Mouse (Mus musculus) intestine, embryonic 16.5 days (tissue): ENCODE data around the gene Mrps24. TPM values are rescaled to one million over a fixed set of nuclear protein-coding genes. Genes with fewer than 3 reads are reported as not detected.
A peak's percentile ranks its signal among the peaks of the same experiment; 100 is the strongest.

ENCODE experiments used
- ATAC-seq: fragments of 200-750 bp; cut with Nextera tagmentation; 2 replicates; pipeline ENCODE4 v1.8.0; 2017; ENCODE audit warnings: moderate TSS enrichment, moderate library complexity
- H3K27ac ChIP-seq: fragments of 300-500 bp; sonication (generic); 2 replicates; pipeline ENCODE4 v1.5.1; 2014; ENCODE audit warnings: mild to moderate bottlenecking, low read length
- H3K27me3 ChIP-seq: fragments of 300-500 bp; sonication (generic); replicated peaks from 2 replicates; pipeline ENCODE4 v1.6.1; 2014; ENCODE audit warnings: low read length, control low read depth, mixed read lengths; ENCODE audit not compliant: control insufficient read depth, insufficient read depth
- H3K36me3 ChIP-seq: fragments of 300-500 bp; sonication (generic); 2 replicates; pipeline ENCODE4 v1.6.1; 2014; ENCODE audit warnings: low read length, control low read depth; ENCODE audit not compliant: control insufficient read depth, insufficient read depth
- H3K4me1 ChIP-seq: fragments of 300-500 bp; sonication (generic); 2 replicates; pipeline ENCODE4 v1.6.1; 2014; ENCODE audit warnings: low read length, control low read depth, mixed read lengths; ENCODE audit not compliant: control insufficient read depth, insufficient read depth
- H3K4me2 ChIP-seq: fragments of 300-500 bp; sonication (generic); 2 replicates; pipeline ENCODE4 v1.6.1; 2014; ENCODE audit warnings: low read depth, low read length, control low read depth
- H3K4me3 ChIP-seq: fragments of 300-500 bp; sonication (generic); 2 replicates; pipeline ENCODE4 v1.5.1; 2014; ENCODE audit warnings: mild to moderate bottlenecking, low read length
- H3K9ac ChIP-seq: fragments of 300-500 bp; sonication (generic); 2 replicates; pipeline ENCODE4 v1.6.1; 2014; ENCODE audit warnings: low read depth, low read length
- H3K9me3 ChIP-seq: fragments of 300-500 bp; sonication (generic); 2 replicates; pipeline ENCODE4 v1.6.1; 2016; ENCODE audit warnings: low read length, control low read depth; ENCODE audit not compliant: control insufficient read depth
- WGBS: fragments of 180-500 bp; shearing (Covaris S2); extraction: QIAGEN DNeasy Blood & Tissue Kit; methylation state at CpG from one replicate; pipeline ENCODE4 v1.1.7; 2014; 5-methylcytosine and 5-hydroxymethylcytosine counted together
- polyA plus RNA-seq: library from polyadenylated mRNA; unstranded; fragments of >200 nt; fragmentation: Nextera tagmentation; extraction: Ambion mirVana; gene quantifications from 2 replicates; pipeline ENCODE4 v1.2.1, GENCODE M21; 2015

The Mrps24 gene
- polyA plus RNA-seq, 1 experiment from 2014 or later = 236 TPM

DNA sequence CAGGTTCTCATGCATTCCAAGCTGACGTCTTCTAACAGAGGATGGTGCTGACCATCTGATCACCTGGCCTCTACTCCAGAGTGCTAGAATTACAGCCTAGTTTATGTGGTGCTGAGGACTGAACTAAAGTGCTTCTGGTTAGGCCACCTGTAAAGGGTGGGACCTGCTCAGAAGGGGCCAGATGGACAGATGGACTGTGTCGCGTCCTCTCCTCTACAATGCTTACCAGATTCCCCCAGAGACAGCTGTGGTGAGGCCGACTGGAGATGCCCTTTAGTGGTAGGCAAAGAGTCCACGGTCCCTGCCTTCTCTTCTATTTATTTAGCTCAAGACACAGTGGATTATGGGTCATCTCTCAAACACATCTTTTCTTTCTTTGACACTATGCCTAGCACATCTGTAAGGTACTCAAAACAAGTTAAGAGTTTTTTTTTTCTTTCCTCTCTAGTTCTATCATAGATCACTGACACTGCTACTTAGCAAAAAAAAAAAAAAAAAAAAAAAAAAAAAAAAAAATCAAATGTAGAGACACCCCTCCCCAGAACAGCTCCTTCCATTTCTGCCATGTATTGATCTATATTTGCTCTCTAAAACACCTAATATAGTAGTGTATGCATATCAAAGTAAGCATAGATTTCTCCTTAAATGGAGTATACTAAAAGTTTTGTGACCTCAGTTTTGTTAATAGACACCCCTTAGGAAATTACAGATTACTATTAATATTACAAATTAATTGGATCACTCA, 23.6 kb upstream of the Mrps24 start:
- H3K4me1 ChIP-seq = peaks cover 19% of the 10 kb centered on the region
- H3K27ac ChIP-seq = no peak overlapping the region
- H3K9ac ChIP-seq = no peak overlapping the region
- no peak overlapping the region for H3K4me3 ChIP-seq
- WGBS = 72% methylated on average over 5 of the region's 5 CpGs
- no peak overlapping the region for H3K4me2 ChIP-seq
- H3K36me3 ChIP-seq = no peaks in the 10 kb centered on the region
- H3K9me3 ChIP-seq = no peaks in the 10 kb centered on the region
- ATAC-seq = no peak
- H3K27me3 ChIP-seq = no peaks in the 10 kb centered on the region

- no peaks in the 10 kb centered on the region for H3K9me3 ChIP-seq
- H3K4me3 ChIP-seq = no peak overlapping the region
- H3K27ac ChIP-seq = no peak overlapping the region; the same call in 1 of the 2 replicates
- H3K9ac ChIP-seq = no peak overlapping the region
- no peaks in the 10 kb centered on the region for H3K36me3 ChIP-seq
- peak; percentile 45 for ATAC-seq
- 60% methylated on average over 5 of the region's 5 CpGs for WGBS
- no peak overlapping the region for H3K4me2 ChIP-seq
- no peaks in the 10 kb centered on the region for H3K27me3 ChIP-seq
- H3K4me1 ChIP-seq = peaks cover 27% of the 10 kb centered on the region
These were observed 21.7 kb upstream of the Mrps24 start for GRCm38 (mm10) chr11:5737137-5737536.

DNA sequence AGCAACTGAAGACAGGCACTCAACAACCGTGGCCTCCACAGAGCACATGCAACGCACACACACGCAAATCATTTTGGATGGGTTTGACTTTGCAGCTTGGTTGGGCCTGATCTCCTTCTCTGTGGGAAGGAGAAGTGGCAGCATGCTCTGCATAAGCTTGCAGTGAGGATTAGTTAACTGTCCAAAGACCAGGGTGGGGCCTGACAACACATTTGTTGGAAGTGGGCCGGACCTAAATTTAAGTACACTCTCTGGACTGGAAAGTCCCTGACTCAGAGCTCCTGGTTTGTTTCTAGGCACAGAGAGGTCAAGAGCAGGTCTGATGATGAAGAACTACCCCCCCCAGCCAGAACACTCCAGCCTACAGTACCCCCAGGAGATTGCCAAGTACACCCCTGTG, 18.8 kb upstream of the Mrps24 start:
- Histone ChIP-seq H3K9me3 (no peaks in the 10 kb centered on the region), H3K36me3 (no peaks in the 10 kb centered on the region), H3K9ac (no peak overlapping the region), H3K4me2 (no peak overlapping the region), H3K27me3 (no peaks in the 10 kb centered on the region), H3K27ac (no peak overlapping the region), H3K4me1 (peaks cover 20% of the 10 kb centered on the region), H3K4me3 (no peak overlapping the region)
- WGBS = 87% methylated on average over 4 of the region's 4 CpGs
- no peak for ATAC-seq

GRCm38 (mm10) chr11:5732401-5732800, 16.9 kb upstream of the Mrps24 start:
- H3K9me3 ChIP-seq = no peaks in the 10 kb centered on the region
- H3K27me3 ChIP-seq = no peaks in the 10 kb centered on the region
- 0 out of 2 replicates have a peak, but pooled peaks have one; percentile 36 for ATAC-seq
- H3K27ac ChIP-seq = no peak overlapping the region
- H3K36me3 ChIP-seq = no peaks in the 10 kb centered on the region
- H3K4me3 ChIP-seq = no peak overlapping the region
- H3K4me2 ChIP-seq = no peak overlapping the region
- H3K9ac ChIP-seq = no peak overlapping the region
- 60% methylated on average over 5 of the region's 5 CpGs for WGBS
- peaks cover 18% of the 10 kb centered on the region for H3K4me1 ChIP-seq

DNA sequence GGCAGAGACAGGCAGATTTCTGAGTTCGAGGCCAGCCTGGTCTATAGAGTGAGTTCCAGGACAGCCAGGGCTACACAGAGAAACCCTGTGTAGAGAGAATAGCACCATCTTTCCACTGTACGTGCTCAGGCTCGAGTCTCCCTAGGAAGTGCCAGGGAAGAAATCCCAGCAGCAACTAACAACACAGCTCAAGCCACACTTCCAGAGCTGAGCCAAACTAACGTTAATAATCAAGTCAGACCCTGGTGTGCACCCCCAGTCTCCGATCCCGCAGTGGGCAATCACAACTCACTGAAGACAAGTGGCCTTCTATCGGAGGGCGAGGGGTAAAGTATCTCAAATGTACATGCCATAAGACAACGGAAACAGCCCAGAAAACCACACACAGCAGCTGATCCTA, 14.1 kb upstream of the Mrps24 start:
- Histone ChIP-seq H3K27me3 (no peaks in the 10 kb centered on the region), H3K9me3 (no peaks in the 10 kb centered on the region), H3K9ac (no peak overlapping the region), H3K27ac (no peak overlapping the region), H3K36me3 (0 out of 2 replicates have a peak, but pooled peaks cover 2% of the 10 kb centered on the region), H3K4me1 (peaks cover 13% of the 10 kb centered on the region), H3K4me3 (no peak overlapping the region), H3K4me2 (no peak overlapping the region)
- ATAC-seq = no peak
- 90% methylated on average over 9 of the region's 9 CpGs for WGBS

DNA sequence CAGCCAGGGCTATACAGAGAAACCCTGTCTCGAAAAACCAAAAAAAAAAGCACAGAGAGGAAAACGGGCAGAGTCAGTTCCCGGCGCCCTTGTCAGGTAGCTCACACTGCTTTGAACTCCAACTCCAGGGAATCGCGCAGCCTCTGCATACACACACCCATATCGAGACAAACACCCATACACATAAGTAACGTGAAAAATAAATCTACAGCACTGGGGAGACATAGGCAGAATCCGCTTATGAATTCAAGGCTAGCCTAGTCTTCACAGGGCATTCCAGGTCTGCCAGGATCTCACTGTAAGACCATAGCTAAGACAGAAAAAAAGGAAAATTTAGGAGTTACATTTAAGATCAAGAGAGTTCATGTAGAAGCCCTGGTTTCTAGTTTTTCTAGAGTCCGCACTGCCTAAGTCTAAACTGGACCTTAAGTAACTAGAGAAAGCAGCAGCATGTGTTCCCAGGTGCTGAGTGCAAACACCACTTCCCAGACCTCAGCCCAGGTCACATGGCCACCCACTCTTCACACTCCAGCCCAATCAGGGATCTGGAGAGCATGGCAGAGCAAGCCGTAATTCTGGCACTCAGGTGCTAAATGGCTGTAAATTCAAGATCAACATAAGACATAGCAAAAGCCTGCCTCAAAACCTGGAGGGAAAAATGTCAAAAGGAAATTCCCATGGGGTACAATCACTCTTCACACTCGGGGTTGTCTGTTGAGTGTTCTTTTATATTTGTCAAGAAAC, 3.3 kb upstream of the Mrps24 start:
- Histone ChIP-seq H3K9me3 (no peaks in the 10 kb centered on the region), H3K27me3 (no peaks in the 10 kb centered on the region), H3K9ac (no peak overlapping the region), H3K27ac (no peak overlapping the region), H3K4me3 (no peak overlapping the region), H3K4me1 (no peaks in the 10 kb centered on the region), H3K36me3 (peaks cover 29% of the 10 kb centered on the region; the same call in 1 of the 2 replicates), H3K4me2 (no peak overlapping the region)
- 92% methylated on average over 12 of the region's 12 CpGs for WGBS
- no peak for ATAC-seq

DNA sequence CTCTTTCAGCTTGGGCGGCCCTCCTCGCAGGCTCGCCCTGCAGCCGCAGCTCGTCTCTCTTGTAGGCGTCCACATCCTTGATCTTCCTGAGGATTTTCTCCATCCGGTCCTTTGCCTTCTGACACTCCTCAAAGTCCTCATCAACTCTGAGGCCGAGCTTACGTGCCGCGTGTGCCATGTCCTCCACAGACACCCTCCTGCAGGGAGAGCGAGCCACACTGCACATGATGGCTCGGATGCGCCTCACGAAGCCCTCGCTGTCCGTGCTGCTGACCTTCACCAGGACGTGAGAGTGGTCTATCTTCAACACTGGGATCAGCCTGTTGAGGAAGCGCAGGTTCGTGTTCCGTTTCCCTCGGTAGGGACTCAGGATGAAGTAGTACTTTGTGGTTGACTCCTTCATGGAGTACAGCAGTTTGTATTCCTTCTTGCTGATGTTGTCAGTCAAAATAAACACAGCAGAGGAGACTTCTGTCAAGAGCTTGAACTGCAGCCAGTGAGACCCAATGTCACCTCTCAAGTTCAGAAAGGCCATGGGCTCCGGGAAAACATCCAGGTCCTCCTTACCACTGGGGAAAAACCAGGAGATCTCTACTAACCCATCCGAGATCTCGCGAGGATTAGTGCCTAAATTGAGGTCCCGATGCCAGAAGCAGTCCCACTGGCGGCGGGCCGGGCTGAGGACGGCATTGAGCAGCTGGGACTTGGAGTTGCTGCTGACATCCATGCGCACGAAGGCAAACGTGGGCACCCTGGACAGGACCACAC, 1.6 kb upstream of the Mrps24 start:
- H3K4me1 ChIP-seq = no peaks in the 10 kb centered on the region
- H3K27me3 ChIP-seq = no peaks in the 10 kb centered on the region
- peaks cover 24% of the 10 kb centered on the region; the same call in 1 of the 2 replicates for H3K36me3 ChIP-seq
- no peak overlapping the region for H3K4me2 ChIP-seq
- 91% methylated on average over 34 of the region's 34 CpGs for WGBS
- no peaks in the 10 kb centered on the region for H3K9me3 ChIP-seq
- H3K27ac ChIP-seq = no peak overlapping the region
- no peak for ATAC-seq
- no peak overlapping the region for H3K4me3 ChIP-seq
- no peak overlapping the region for H3K9ac ChIP-seq

- ATAC-seq = no peak
- Histone ChIP-seq H3K9me3 (no peaks in the 10 kb centered on the region), H3K9ac (no peak overlapping the region), H3K27me3 (no peaks in the 10 kb centered on the region), H3K27ac (no peak overlapping the region), H3K4me2 (no peak overlapping the region), H3K36me3 (peaks cover 22% of the 10 kb centered on the region; the same call in 1 of the 2 replicates), H3K4me3 (no peak overlapping the region), H3K4me1 (no peaks in the 10 kb centered on the region)
- WGBS = 86% methylated on average over 11 of the region's 11 CpGs
These were observed 766 bp upstream of the Mrps24 start for GRCm38 (mm10) chr11:5716246-5716645.

DNA sequence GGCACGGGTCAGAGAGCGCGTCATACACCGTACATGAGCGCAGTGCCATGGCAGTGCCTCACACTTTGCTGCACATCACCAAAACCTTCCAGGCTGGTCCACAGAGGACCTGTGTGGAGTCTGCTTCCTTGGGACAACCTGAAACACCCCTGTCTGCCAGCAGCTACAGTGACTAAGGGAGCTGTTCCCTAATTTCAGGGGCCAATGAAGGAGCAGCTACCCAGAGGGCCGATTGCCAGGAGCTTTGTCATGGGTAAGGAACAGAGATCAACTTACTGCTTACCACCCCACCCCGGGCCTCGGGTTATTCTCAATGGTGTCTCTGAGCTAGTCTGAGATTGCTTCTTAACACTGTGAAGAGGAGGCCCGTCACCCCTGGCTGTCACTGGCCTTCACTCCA, 301 bp downstream of the Mrps24 start:
- no peaks in the 10 kb centered on the region for H3K27me3 ChIP-seq
- ATAC-seq = no peak
- no peak overlapping the region for H3K9ac ChIP-seq
- H3K36me3 ChIP-seq = peaks cover 22% of the 10 kb centered on the region; the same call in 1 of the 2 replicates
- H3K9me3 ChIP-seq = no peaks in the 10 kb centered on the region
- no peaks in the 10 kb centered on the region for H3K4me1 ChIP-seq
- 91% methylated on average over 9 of the region's 9 CpGs for WGBS
- no peak overlapping the region for H3K4me2 ChIP-seq
- H3K27ac ChIP-seq = no peak overlapping the region
- no peak overlapping the region for H3K4me3 ChIP-seq
